Mouse (Mus musculus): ENCODE data around the gene Ctdsp2. TPM values are rescaled to one million over a fixed set of nuclear protein-coding genes. Genes with fewer than 3 reads are reported as not detected.
A peak's percentile ranks its signal among the peaks of the same experiment; 100 is the strongest.

Ctdsp2 gene
- polyA plus RNA-seq, 1 experiment, result 76.5 TPM

DNA sequence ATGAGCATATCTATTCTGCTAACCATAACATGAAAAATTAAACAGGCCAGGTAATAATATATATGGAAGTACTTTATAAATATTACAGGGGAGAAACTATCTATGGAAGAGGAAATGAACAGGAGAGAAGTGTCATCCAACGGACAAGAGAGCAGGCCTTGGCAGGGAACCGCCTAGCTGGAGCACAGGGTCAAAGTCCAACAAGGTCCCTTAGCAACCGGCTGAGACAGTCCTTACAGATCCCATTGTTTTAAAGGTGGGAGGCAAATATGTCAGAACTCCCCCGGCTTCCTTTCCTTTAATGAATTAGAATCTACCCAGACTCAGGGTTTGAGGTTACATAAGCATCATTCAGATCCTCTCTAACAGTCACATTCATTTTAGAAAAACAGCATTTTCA lies 1.4 kb upstream of the Ctdsp2 start:
- no peak overlapping the region for H3K27ac ChIP-seq (ENCODE audit: insufficient read depth, low read length)
- H3K4me3 ChIP-seq (ENCODE audit: insufficient read depth, low read length), result no peak overlapping the region

DNA sequence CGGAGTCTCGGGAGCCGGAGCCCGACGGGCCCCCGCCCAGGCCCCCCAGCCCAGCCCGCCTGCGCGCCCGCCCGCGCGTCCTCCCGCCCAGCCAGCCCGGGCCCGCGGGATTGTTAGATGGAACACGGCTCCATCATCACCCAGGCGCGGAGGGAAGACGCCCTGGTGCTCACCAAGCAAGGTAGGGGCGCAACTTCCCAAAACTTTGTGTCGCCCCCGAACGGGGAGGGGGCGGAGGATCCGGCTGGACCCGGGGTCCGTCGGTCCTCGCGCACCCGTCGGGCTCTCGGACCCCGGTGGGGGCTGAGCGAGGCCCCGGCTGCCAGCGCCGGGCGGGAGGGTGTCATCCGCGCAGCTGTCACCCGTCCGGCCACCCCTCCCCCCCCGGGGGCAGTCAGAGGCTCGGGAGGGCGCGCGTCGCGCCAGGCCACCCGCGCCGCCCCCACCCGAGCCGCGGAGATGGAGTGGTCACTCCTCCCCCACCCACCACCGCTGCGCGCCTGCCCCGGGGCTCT lies 661 bp downstream of the Ctdsp2 start:
- TF ChIP-seq CTCF (IDR thresholded peaks at IDR 0.05; ENCODE audit: extremely low read depth, insufficient read depth, low read length), result no peak
- no peak for TF ChIP-seq POLR2A (IDR thresholded peaks at IDR 0.05; ENCODE audit: extremely low read depth, insufficient read depth, low read length)
- Histone ChIP-seq H3K4me1 (ENCODE audit: control insufficient read depth, insufficient read depth, low read length) (peaks cover 7% of the 10 kb centered on the region), H3K27ac (ENCODE audit: insufficient read depth, low read length) (peak overlapping the region; percentile 99), H3K4me3 (ENCODE audit: insufficient read depth, low read length) (peak overlapping the region; percentile 49)

More for the DNA sequence above, 1.4 kb upstream of the Ctdsp2 start:
- H3K4me1 ChIP-seq (ENCODE audit: control insufficient read depth, insufficient read depth, low read length), result no peaks in the 10 kb centered on the region; the same call in 1 of the 2 replicates
- TF ChIP-seq CTCF (IDR thresholded peaks at IDR 0.05; ENCODE audit: extremely low read depth, insufficient read depth, low read length), result no peak
- TF ChIP-seq POLR2A (IDR thresholded peaks at IDR 0.05; ENCODE audit: extremely low read depth, insufficient read depth, low read length), result no peak

- TF ChIP-seq POLR2A (IDR thresholded peaks at IDR 0.05; ENCODE audit: extremely low read depth, insufficient read depth, low read length) (0 out of 2 replicates have a peak, but pooled peaks have one; percentile 16), CTCF (IDR thresholded peaks at IDR 0.05; ENCODE audit: extremely low read depth, insufficient read depth, low read length) (no peak)
- peak overlapping the region; percentile 49 for H3K4me3 ChIP-seq (ENCODE audit: insufficient read depth, low read length)
- H3K4me1 ChIP-seq (ENCODE audit: control insufficient read depth, insufficient read depth, low read length), result peaks cover 10% of the 10 kb centered on the region
- H3K27ac ChIP-seq (ENCODE audit: insufficient read depth, low read length), result peak overlapping the region; percentile 99
Observed at GRCm38 (mm10) chr10:126979636-126980151, 1.2 kb downstream of the Ctdsp2 start.

DNA sequence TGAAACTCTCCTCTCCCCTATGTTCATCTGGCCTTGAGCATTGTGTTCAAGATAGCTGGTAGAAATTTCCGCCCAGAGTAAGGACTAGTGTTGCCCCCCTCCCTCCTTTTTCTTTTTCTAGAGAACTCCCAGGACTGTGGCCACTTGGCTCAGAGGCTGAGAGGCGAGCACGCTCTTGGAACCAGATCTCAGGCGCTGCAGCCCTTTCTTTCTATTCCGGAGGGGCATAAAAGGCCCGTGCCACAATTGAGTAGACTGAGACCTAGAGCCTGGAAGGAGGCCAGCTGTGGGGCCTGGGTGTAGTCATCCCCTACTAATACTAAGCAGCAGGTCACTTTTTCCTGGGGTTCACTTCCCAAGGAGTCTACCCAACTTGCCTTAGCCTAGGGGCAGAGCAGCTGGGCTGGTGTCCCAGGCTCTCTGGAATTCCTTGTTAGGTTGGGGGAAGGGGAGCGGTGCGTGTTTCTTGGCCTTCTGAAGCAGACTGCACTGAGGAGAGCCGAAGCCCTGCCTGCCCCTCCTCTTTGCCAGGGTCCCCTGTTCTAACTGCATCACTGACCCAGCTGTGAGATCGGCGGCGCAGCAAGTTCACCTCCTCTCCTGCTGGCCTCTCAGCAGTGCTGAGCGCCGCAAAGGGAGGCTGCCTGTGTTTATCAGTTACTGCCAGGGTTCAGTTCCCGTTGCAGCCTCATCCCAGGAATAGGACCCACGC lies 1.9 kb downstream of the Ctdsp2 start:
- H3K4me3 ChIP-seq (ENCODE audit: insufficient read depth, low read length), result peak overlapping the region; percentile 49
- peaks cover 10% of the 10 kb centered on the region for H3K4me1 ChIP-seq (ENCODE audit: control insufficient read depth, insufficient read depth, low read length)
- peak overlapping the region; percentile 96 for H3K27ac ChIP-seq (ENCODE audit: insufficient read depth, low read length)
- TF ChIP-seq CTCF (IDR thresholded peaks at IDR 0.05; ENCODE audit: extremely low read depth, insufficient read depth, low read length) (no peak), POLR2A (IDR thresholded peaks at IDR 0.05; ENCODE audit: extremely low read depth, insufficient read depth, low read length) (0 out of 2 replicates have a peak, but pooled peaks have one; percentile 12)

DNA sequence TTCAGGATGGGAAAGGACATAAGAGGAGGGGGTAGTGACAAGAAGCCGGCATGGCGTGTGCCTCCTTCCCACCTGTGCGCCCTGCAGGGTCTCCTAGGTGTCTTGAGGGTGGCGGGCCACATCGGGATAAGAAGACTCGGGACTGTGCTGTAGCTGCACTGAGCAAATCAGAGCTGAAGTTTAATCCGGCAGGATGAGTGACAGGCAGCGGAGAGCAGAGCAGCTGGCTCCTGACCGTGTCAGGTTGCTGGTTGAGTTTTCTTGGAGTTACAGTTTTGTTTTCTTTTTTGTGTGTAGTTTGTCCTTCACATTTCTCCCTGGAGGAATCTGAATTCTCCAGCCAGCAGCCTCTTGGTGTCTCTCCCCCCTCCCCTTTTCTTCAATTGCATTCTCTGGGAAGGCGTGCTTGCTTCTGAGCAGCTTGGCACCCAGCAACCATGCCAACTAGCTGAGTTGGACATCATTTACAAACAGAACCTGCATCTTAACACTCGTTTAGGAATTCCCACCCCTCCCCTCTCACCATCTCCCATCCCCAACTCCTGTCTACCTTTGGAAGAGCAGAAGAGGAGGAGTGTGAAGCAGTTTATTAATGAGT lies 2.5 kb downstream of the Ctdsp2 start:
- peak overlapping the region; percentile 96 for H3K27ac ChIP-seq (ENCODE audit: insufficient read depth, low read length)
- TF ChIP-seq CTCF (IDR thresholded peaks at IDR 0.05; ENCODE audit: extremely low read depth, insufficient read depth, low read length) (no peak), POLR2A (IDR thresholded peaks at IDR 0.05; ENCODE audit: extremely low read depth, insufficient read depth, low read length) (no peak)
- H3K4me3 ChIP-seq (ENCODE audit: insufficient read depth, low read length), result peak overlapping the region; percentile 49
- peaks cover 10% of the 10 kb centered on the region for H3K4me1 ChIP-seq (ENCODE audit: control insufficient read depth, insufficient read depth, low read length)

GRCm38 (mm10) chr10:126981746-126982145 lies 3.2 kb downstream of the Ctdsp2 start:
- no peak overlapping the region for H3K27ac ChIP-seq (ENCODE audit: insufficient read depth, low read length)
- peaks cover 14% of the 10 kb centered on the region for H3K4me1 ChIP-seq (ENCODE audit: control insufficient read depth, insufficient read depth, low read length)
- TF ChIP-seq CTCF (IDR thresholded peaks at IDR 0.05; ENCODE audit: extremely low read depth, insufficient read depth, low read length), result no peak
- TF ChIP-seq POLR2A (IDR thresholded peaks at IDR 0.05; ENCODE audit: extremely low read depth, insufficient read depth, low read length), result no peak
- peak overlapping the region; percentile 49 for H3K4me3 ChIP-seq (ENCODE audit: insufficient read depth, low read length)

DNA sequence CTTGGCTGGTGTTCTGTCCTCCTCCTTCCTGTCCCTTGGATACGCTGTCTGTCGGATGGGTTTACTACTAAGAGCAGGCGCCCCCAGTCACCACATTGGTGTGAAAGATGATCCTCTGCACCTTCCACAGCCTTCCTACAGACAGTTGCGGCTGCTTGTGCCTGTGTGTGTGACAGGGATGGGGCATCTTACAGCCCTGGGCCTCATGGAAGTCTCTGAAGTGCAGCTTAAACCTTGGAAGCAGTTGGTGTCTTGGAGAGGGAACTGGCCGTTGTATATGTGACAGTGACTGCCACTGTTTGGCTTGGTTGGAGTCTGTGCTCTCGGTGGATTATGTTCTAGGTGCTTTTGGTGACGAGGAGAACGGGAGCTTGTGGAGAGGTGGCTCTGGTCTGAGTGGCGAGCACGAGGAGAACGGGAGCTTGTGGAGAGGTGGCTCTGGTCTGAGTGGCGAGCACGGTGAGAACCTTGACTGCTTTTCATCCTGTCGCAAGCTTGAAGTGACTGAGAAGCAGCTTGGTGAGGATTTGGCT lies 4.7 kb downstream of the Ctdsp2 start:
- H3K27ac ChIP-seq (ENCODE audit: insufficient read depth, low read length), result peak overlapping the region; percentile 9; the same call in 1 of the 2 replicates
- TF ChIP-seq CTCF (IDR thresholded peaks at IDR 0.05; ENCODE audit: extremely low read depth, insufficient read depth, low read length) (no peak), POLR2A (IDR thresholded peaks at IDR 0.05; ENCODE audit: extremely low read depth, insufficient read depth, low read length) (no peak)
- H3K4me1 ChIP-seq (ENCODE audit: control insufficient read depth, insufficient read depth, low read length), result peaks cover 16% of the 10 kb centered on the region
- H3K4me3 ChIP-seq (ENCODE audit: insufficient read depth, low read length), result peak overlapping the region; percentile 49

- H3K4me3 ChIP-seq (ENCODE audit: insufficient read depth, low read length), result no peak overlapping the region
- peaks cover 16% of the 10 kb centered on the region for H3K4me1 ChIP-seq (ENCODE audit: control insufficient read depth, insufficient read depth, low read length)
- TF ChIP-seq CTCF (IDR thresholded peaks at IDR 0.05; ENCODE audit: extremely low read depth, insufficient read depth, low read length) (no peak), POLR2A (IDR thresholded peaks at IDR 0.05; ENCODE audit: extremely low read depth, insufficient read depth, low read length) (no peak)
- no peak overlapping the region; the same call in 1 of the 2 replicates for H3K27ac ChIP-seq (ENCODE audit: insufficient read depth, low read length)
Observed at GRCm38 (mm10) chr10:126984189-126985004, 5.9 kb downstream of the Ctdsp2 start.

DNA sequence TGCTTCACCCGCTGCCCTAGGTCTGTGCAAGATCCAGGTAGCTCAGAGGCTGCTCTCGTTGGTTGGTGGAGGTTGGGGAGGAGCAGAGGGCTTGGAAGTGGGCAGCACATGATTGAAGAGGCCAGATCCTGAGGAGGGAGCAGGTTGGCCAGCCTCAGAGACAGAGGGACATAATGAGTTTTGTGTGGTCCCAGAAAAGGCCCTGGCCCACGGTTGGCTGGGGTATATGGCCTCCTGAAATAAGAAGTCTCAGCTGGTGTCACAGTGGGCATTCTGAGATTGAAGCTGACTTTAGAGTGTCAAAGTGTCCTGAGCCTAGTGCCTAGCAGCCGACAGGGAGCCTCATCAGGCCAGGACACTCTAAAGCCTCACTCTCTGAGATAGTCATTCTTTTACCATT lies 6.6 kb downstream of the Ctdsp2 start:
- Histone ChIP-seq H3K4me3 (ENCODE audit: insufficient read depth, low read length) (no peak overlapping the region), H3K27ac (ENCODE audit: insufficient read depth, low read length) (no peak overlapping the region), H3K4me1 (ENCODE audit: control insufficient read depth, insufficient read depth, low read length) (peaks cover 16% of the 10 kb centered on the region)
- TF ChIP-seq CTCF (IDR thresholded peaks at IDR 0.05; ENCODE audit: extremely low read depth, insufficient read depth, low read length), result no peak
- TF ChIP-seq POLR2A (IDR thresholded peaks at IDR 0.05; ENCODE audit: extremely low read depth, insufficient read depth, low read length), result no peak
